Mouse (Mus musculus): ENCODE results near the gene Oat. TPM values are rescaled to one million over a fixed set of nuclear protein-coding genes. Genes with fewer than 3 reads are reported as not detected.

The Oat gene
- polyA plus RNA-seq, 1 experiment: 29.7 TPM

DNA sequence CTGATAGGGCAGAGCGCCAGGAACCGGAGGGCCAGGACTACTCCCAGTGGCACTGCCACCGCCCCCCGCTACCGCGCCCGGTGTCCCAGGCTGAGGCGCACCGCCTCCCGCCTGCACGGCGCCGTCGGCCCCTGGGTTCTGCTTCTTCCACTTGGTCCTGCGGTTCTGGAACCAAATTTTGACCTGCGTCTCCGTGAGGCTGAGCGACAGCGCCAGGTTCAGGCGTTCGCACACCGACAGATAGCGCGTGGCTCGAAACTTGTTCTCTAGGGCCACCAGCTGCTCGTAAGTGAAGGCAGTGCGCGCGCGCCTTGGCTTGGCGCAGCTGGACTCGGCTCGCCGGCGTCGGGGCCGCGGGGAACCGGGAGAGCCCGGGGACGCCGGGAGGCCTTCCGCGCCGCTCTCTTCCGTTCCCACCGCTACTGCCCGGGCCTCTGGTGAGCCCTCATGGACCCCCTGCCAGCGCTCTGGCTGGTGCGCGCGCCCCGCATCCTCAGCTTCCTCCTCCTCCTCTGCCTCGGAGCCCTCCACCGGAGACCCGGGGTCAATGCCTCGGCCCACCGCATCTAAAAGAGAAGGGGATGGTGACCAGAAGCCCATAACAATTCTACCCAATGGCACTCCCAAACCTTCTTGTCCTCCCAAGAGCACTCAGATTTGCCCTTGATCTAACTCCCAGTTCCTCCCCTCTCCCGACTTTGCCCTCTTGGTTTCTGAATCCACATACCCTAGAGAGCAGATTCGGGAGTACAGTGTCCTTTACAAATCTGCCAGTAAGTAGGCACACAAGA, 21.2 kb upstream of the Oat start:
- Histone ChIP-seq H3K4me1 (ENCODE audit: control insufficient read depth, insufficient read depth, low read length) (no peaks in the 10 kb centered on the region), H3K27ac (ENCODE audit: control insufficient read depth, insufficient read depth, low read depth, low read length, poor library complexity) (no peak overlapping the region; the same call in 1 of the 2 replicates), H3K4me3 (replicated peaks; ENCODE audit: control insufficient read depth, low read depth, low read length) (peak overlapping the region; percentile 32)
- TF ChIP-seq POLR2A (IDR thresholded peaks at IDR 0.05; ENCODE audit: borderline replicate concordance, control insufficient read depth, low read depth, low read length) (no peak; the same call in 1 of the 2 replicates), CTCF (IDR thresholded peaks at IDR 0.05; ENCODE audit: control insufficient read depth, insufficient read depth, low read length) (no peak)
- under 1% methylated on average over 60 of the region's 60 CpGs for WGBS

DNA sequence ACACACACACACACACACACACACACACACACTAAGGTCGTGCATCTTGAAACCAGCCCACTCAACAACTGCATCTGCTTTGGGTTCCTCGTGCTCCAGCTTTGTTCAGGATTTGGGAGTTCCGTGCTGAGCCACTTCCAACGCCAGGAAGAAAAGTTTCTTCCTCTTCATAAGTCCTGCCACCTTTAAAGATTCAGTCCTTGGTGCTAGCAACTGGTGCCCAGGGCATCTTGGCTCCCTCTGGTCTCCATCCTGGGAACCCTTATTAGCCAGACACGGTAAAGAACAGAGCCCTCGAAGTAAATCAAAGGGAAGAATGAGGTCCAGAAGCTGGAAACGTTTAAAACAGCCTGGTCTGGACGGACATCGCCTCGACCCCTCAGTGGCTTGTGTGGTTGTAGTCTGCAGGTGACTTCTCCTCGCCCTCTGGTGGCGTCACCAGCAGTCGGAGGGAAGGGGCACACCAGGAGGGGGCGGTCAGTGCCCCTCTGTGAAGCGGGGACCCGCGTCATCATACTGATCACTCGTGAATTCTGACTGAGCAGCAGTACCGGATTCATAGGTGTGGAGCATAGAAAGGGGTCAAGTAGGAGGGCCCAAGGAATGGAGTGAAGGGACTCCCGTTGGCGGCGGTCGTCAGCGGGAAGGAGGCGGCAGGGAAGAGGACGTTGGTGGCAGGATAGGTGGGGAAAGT, 20.5 kb upstream of the Oat start:
- Histone ChIP-seq H3K27ac (ENCODE audit: control insufficient read depth, insufficient read depth, low read depth, low read length, poor library complexity) (no peak overlapping the region; the same call in 1 of the 2 replicates), H3K4me1 (ENCODE audit: control insufficient read depth, insufficient read depth, low read length) (no peaks in the 10 kb centered on the region), H3K4me3 (replicated peaks; ENCODE audit: control insufficient read depth, low read depth, low read length) (no peak overlapping the region)
- 8% methylated on average over 26 of the region's 26 CpGs for WGBS
- TF ChIP-seq CTCF (IDR thresholded peaks at IDR 0.05; ENCODE audit: control insufficient read depth, insufficient read depth, low read length) (no peak), POLR2A (IDR thresholded peaks at IDR 0.05; ENCODE audit: borderline replicate concordance, control insufficient read depth, low read depth, low read length) (no peak)

DNA sequence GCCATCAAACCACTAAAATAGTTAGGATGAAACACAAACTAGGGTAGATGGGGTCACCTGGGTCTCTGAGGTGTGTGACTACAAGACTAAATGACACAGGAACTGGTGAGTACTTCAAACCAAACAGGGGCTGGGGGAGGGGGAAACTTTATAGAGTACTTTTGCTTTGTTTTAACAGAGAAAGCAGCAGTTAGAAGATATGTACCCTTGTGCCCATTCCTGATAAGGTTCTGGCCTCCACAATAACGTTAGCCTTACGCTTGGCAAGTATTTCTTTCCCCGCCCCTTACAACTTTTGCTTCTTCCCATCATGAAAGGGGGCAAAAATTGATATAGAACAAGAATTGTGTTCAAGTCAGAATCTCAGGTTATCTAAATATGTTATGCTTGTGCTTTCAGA, 19.6 kb upstream of the Oat start:
- Histone ChIP-seq H3K27ac (ENCODE audit: control insufficient read depth, insufficient read depth, low read depth, low read length, poor library complexity) (no peak overlapping the region), H3K4me3 (replicated peaks; ENCODE audit: control insufficient read depth, low read depth, low read length) (no peak overlapping the region), H3K4me1 (ENCODE audit: control insufficient read depth, insufficient read depth, low read length) (no peaks in the 10 kb centered on the region)
- 55% methylated on average over 3 of the region's 3 CpGs for WGBS
- TF ChIP-seq CTCF (IDR thresholded peaks at IDR 0.05; ENCODE audit: control insufficient read depth, insufficient read depth, low read length): no peak
- TF ChIP-seq POLR2A (IDR thresholded peaks at IDR 0.05; ENCODE audit: borderline replicate concordance, control insufficient read depth, low read depth, low read length): no peak

DNA sequence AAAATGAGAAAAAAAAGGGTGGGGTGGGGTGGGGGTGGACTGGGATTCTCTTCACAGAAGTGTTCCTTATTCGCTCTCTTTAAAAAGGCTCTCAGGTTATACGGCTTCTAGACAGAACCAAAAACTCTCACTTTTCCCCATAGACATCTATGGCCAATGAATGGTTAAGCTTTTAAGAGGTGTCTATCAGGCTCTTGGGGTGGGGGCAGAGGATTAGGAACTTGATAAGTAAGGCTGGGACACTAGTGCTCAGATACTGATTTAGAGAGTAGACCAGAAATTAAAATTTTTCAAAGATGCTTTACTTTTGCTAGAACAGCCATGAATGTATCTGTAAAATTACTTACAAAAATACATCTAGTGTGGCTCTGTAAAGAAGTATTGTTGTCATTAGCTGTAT, 18.1 kb upstream of the Oat start:
- Histone ChIP-seq H3K4me1 (ENCODE audit: control insufficient read depth, insufficient read depth, low read length) (no peaks in the 10 kb centered on the region), H3K4me3 (replicated peaks; ENCODE audit: control insufficient read depth, low read depth, low read length) (no peak overlapping the region), H3K27ac (ENCODE audit: control insufficient read depth, insufficient read depth, low read depth, low read length, poor library complexity) (no peak overlapping the region)
- WGBS: 95% methylated on average over 2 of the region's 2 CpGs
- no peak for TF ChIP-seq POLR2A (IDR thresholded peaks at IDR 0.05; ENCODE audit: borderline replicate concordance, control insufficient read depth, low read depth, low read length)
- TF ChIP-seq CTCF (IDR thresholded peaks at IDR 0.05; ENCODE audit: control insufficient read depth, insufficient read depth, low read length): no peak

DNA sequence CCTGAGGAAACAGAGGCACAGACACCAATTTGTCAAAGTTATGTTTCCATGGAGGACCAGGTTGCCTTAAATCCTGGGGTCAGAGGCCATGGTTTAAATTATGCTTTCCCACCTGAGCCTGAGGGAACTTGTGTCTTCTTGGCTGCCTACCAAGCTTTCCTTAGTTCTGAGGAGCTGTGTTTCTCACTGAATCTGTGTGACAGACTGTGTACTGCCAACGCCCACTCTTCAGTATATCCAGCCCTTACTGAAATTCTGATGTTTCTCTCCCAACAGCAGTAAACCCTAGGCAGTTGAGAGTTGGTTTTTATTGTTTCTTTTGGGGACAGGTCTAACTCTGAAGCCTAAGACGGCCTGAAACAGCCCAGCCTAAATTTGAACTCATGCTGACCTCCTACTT, 17.6 kb upstream of the Oat start:
- Histone ChIP-seq H3K27ac (ENCODE audit: control insufficient read depth, insufficient read depth, low read depth, low read length, poor library complexity) (no peak overlapping the region), H3K4me1 (ENCODE audit: control insufficient read depth, insufficient read depth, low read length) (no peaks in the 10 kb centered on the region), H3K4me3 (replicated peaks; ENCODE audit: control insufficient read depth, low read depth, low read length) (no peak overlapping the region)
- 75% methylated on average over 2 of the region's 2 CpGs for WGBS
- TF ChIP-seq CTCF (IDR thresholded peaks at IDR 0.05; ENCODE audit: control insufficient read depth, insufficient read depth, low read length) (no peak), POLR2A (IDR thresholded peaks at IDR 0.05; ENCODE audit: borderline replicate concordance, control insufficient read depth, low read depth, low read length) (no peak)

DNA sequence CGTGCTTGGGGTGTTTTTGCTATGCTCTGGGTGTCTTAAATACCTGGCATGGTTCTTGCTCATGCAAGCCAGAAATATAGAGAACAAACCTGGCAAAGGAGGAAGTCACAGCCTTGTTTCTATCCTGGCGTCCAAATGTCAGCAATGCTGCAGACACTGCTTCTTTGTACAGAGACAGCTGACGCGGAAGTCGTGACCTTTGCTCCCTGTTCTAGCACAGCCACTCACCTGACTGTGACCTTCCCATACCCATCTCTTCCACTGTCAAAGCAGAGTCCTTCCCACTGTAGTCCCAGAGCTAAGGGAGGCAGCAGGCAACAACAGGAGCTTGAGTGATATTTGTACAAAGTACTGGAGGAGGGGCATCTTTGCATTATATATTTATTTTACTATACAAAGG, 13.4 kb upstream of the Oat start:
- no peak for TF ChIP-seq CTCF (IDR thresholded peaks at IDR 0.05; ENCODE audit: control insufficient read depth, insufficient read depth, low read length)
- no peak for TF ChIP-seq POLR2A (IDR thresholded peaks at IDR 0.05; ENCODE audit: borderline replicate concordance, control insufficient read depth, low read depth, low read length)
- H3K4me3 ChIP-seq (replicated peaks; ENCODE audit: control insufficient read depth, low read depth, low read length): no peak overlapping the region
- H3K27ac ChIP-seq (ENCODE audit: control insufficient read depth, insufficient read depth, low read depth, low read length, poor library complexity): no peak overlapping the region
- WGBS: 52% methylated on average over 5 of the region's 5 CpGs
- H3K4me1 ChIP-seq (ENCODE audit: control insufficient read depth, insufficient read depth, low read length): no peaks in the 10 kb centered on the region; the same call in 1 of the 2 replicates

DNA sequence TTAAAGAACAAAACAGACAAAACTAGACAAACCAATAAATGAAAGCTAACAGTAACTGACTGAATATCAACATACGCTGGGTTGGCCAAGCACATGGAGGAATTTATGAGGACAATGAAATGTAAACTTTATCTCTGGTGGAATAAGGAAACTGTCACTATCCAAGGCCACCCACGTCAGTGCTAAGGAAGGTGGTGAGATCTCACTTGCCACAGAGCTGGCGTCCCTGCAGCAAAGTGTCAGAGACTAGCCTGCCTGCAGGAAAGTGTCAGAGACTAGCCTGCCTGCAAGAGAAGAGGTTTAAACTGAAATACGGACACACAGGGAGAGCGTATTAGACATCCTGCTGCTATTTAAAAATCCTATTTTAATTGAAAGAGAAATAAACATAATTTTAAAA, 11.0 kb upstream of the Oat start:
- WGBS: 80% methylated on average over 5 of the region's 5 CpGs
- TF ChIP-seq CTCF (IDR thresholded peaks at IDR 0.05; ENCODE audit: control insufficient read depth, insufficient read depth, low read length) (no peak), POLR2A (IDR thresholded peaks at IDR 0.05; ENCODE audit: borderline replicate concordance, control insufficient read depth, low read depth, low read length) (no peak)
- no peaks in the 10 kb centered on the region; the same call in 1 of the 2 replicates for H3K4me1 ChIP-seq (ENCODE audit: control insufficient read depth, insufficient read depth, low read length)
- H3K27ac ChIP-seq (ENCODE audit: control insufficient read depth, insufficient read depth, low read depth, low read length, poor library complexity): no peak overlapping the region
- H3K4me3 ChIP-seq (replicated peaks; ENCODE audit: control insufficient read depth, low read depth, low read length): no peak overlapping the region

DNA sequence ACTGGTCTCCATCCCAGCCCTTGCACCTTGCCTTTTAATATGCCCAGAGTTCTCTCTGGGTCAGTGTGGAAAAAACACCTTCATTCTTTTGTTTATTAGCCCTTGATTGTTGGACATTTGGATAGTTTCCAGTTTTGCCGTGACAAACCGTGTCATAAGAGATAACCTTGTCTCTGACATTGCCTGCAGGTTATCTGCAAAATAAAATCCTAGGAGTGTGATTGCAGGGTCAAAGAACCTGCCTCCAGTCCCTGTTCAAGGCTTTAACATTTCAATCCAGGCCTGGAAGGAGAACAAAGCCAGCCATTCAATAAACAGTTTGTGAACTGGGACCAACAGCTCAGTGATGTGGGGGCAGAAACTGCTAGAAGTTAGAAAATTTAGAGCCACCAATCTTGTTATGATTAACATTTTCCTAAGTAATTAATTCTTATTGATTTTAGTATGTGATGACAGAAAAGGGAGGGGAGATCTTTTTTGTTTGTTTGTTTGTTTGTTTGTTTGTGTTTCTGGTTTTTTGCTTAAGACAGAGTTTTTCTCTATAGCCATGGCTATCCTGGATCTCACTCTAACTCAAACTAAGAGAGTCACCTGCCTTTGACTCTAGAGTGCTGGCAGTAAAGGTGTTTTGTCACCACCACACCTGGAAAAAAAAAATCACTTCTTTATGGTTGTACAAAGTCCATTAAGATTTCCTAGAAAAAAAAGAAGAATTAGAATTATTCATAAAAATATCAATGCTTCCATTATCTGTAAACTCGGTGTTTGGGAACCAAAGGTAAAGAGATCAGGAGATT, 9.7 kb upstream of the Oat start:
- no peak overlapping the region for H3K4me3 ChIP-seq (replicated peaks; ENCODE audit: control insufficient read depth, low read depth, low read length)
- WGBS: 70% methylated on average over 3 of the region's 3 CpGs
- no peak overlapping the region for H3K27ac ChIP-seq (ENCODE audit: control insufficient read depth, insufficient read depth, low read depth, low read length, poor library complexity)
- TF ChIP-seq POLR2A (IDR thresholded peaks at IDR 0.05; ENCODE audit: borderline replicate concordance, control insufficient read depth, low read depth, low read length) (no peak), CTCF (IDR thresholded peaks at IDR 0.05; ENCODE audit: control insufficient read depth, insufficient read depth, low read length) (no peak)
- H3K4me1 ChIP-seq (ENCODE audit: control insufficient read depth, insufficient read depth, low read length): no peaks in the 10 kb centered on the region; the same call in 1 of the 2 replicates

Data from bone marrow, adult 2 months (tissue).